Mouse (Mus musculus): ENCODE data around the gene Ccdc84.
"Not testable (repeated sequence)": the region's sequence is repeated elsewhere in the genome, so short reads cannot be mapped to it uniquely, and the experiment has no call there.

Ccdc84 gene

GRCm38 (mm10) chr9:44408693-44409092, 9.7 kb downstream of the Ccdc84 start:
- DNase-seq (ENCODE audit: low read depth, low spot score), result not testable (repeated sequence)

GRCm38 (mm10) chr9:44407752-44408097, 10.6 kb downstream of the Ccdc84 start:
- DNase-seq (ENCODE audit: low read depth, low spot score), result no peak

- DNase-seq (ENCODE audit: low read depth, low spot score), result peak; percentile 87
Measured at GRCm38 (mm10) chr9:44406906-44407751, 11.2 kb downstream of the Ccdc84 start, which contains the start of the genes Rps25 and Trappc4. TSS of gene Rps25 (plus strand) at chr9:44407139. TSS of gene Trappc4 (minus strand) at chr9:44407600.

GRCm38 (mm10) chr9:44405011-44405410, 13.4 kb downstream of the Ccdc84 start:
- no peak for DNase-seq (ENCODE audit: low read depth, low spot score)

GRCm38 (mm10) chr9:44401081-44401480, 17.3 kb downstream of the Ccdc84 start:
- DNase-seq (ENCODE audit: low read depth, low spot score), result peak; percentile 57

GRCm38 (mm10) chr9:44399795-44400114, 18.6 kb downstream of the Ccdc84 start:
- no peak for DNase-seq (ENCODE audit: low read depth, low spot score)

GRCm38 (mm10) chr9:44399114-44399794, 19.1 kb downstream of the Ccdc84 start:
- DNase-seq (ENCODE audit: low read depth, low spot score), result peak; percentile 92

GRCm38 (mm10) chr9:44398551-44398950, 19.8 kb downstream of the Ccdc84 start:
- peak; percentile 62 for DNase-seq (ENCODE audit: low read depth, low spot score)

GRCm38 (mm10) chr9:44398087-44398486, 20.3 kb downstream of the Ccdc84 start:
- peak; percentile 62 for DNase-seq (ENCODE audit: low read depth, low spot score)

GRCm38 (mm10) chr9:44396684-44397411, 21.5 kb downstream of the Ccdc84 start, which contains the start of gene Slc37a4:
TSS of gene Slc37a4 (plus strand) at chr9:44396852.
- peak; percentile 98 for DNase-seq (ENCODE audit: low read depth, low spot score)

GRCm38 (mm10) chr9:44391466-44391865, 26.9 kb downstream of the Ccdc84 start:
- DNase-seq (ENCODE audit: low read depth, low spot score), result peak; percentile 48

GRCm38 (mm10) chr9:44389273-44389672, 29.1 kb downstream of the Ccdc84 start:
- no peak for DNase-seq (ENCODE audit: low read depth, low spot score)

GRCm38 (mm10) chr9:44387221-44387620, 31.1 kb downstream of the Ccdc84 start:
- no peak for DNase-seq (ENCODE audit: low read depth, low spot score)

- no peak for DNase-seq (ENCODE audit: low read depth, low spot score)
Measured at GRCm38 (mm10) chr9:44384596-44384995, 33.8 kb downstream of the Ccdc84 start.

- no peak for DNase-seq (ENCODE audit: low read depth, low spot score)
Measured at GRCm38 (mm10) chr9:44379862-44380261, 38.5 kb downstream of the Ccdc84 start.

GRCm38 (mm10) chr9:44379054-44379834, 39.1 kb downstream of the Ccdc84 start, which contains the start of gene Hyou1:
TSS of gene Hyou1 (plus strand) at chr9:44379490.
- peak; percentile 97 for DNase-seq (ENCODE audit: low read depth, low spot score)

GRCm38 (mm10) chr9:44378153-44378730, 40.1 kb downstream of the Ccdc84 start:
- DNase-seq (ENCODE audit: low read depth, low spot score), result no peak

GRCm38 (mm10) chr9:44377335-44377734, 41.0 kb downstream of the Ccdc84 start:
- DNase-seq (ENCODE audit: low read depth, low spot score), result not testable (repeated sequence)

GRCm38 (mm10) chr9:44376141-44376540, 42.2 kb downstream of the Ccdc84 start:
- no peak for DNase-seq (ENCODE audit: low read depth, low spot score)

GRCm38 (mm10) chr9:44373386-44373785, 45.0 kb downstream of the Ccdc84 start:
- DNase-seq (ENCODE audit: low read depth, low spot score), result no peak

GRCm38 (mm10) chr9:44364480-44364879, 53.9 kb downstream of the Ccdc84 start:
- DNase-seq (ENCODE audit: low read depth, low spot score), result no peak
